Mouse (Mus musculus): ENCODE results near the gene Chaf1b.

GRCm38 (mm10) chr16:93934588-93934987 is 50.9 kb downstream of the Chaf1b start:
- TF ChIP-seq CTCF (IDR thresholded peaks at IDR 0.05; ENCODE audit: extremely low read depth, insufficient read depth, insufficient read length, insufficient replicate concordance), result no peak
- no peak for TF ChIP-seq POLR2A (IDR thresholded peaks at IDR 0.05; ENCODE audit: low read depth, low read length)

Data from spleen, adult 2 months (tissue).